Mouse (Mus musculus) C2C12 (cell line): ENCODE results near the gene Ehbp1l1. TPM values are rescaled to one million over a fixed set of nuclear protein-coding genes. Genes with fewer than 3 reads are reported as not detected.

Experiments used
- H3K27me3 ChIP-seq: one replicate; pipeline ENCODE4 v1.6.1; 2011; ENCODE audit not compliant: control insufficient read depth, insufficient read depth, insufficient read length
- H3K36me3 ChIP-seq: one replicate; pipeline ENCODE4 v1.6.1; 2011; ENCODE audit not compliant: control insufficient read depth, insufficient read depth
- H3K4me3 ChIP-seq: one replicate; pipeline ENCODE4 v1.5.1; 2011; ENCODE audit warnings: mild to moderate bottlenecking, control low read depth; ENCODE audit not compliant: poor library complexity, insufficient read depth, severe bottlenecking
- H3K79me2 ChIP-seq: one replicate; pipeline ENCODE4 v1.6.1; 2011; ENCODE audit not compliant: control insufficient read depth, insufficient read depth
- H3K79me3 ChIP-seq: one replicate; pipeline ENCODE4 v1.6.1; 2011; ENCODE audit warnings: low read depth, control low read depth
- H3ac ChIP-seq: one replicate; pipeline ENCODE3; 2011; ENCODE audit warnings: low read depth; ENCODE audit not compliant: control insufficient read depth, insufficient read length
- CEBPB ChIP-seq: IDR thresholded peaks from one replicate; pipeline ENCODE4 v1.6.1; 2011; ENCODE audit warnings: low read depth, mild to moderate bottlenecking, control low read depth, moderate library complexity
- CTCF ChIP-seq: IDR thresholded peaks from one replicate; pipeline ENCODE4 v1.5.1; 2011; ENCODE audit not compliant: control insufficient read depth, insufficient read depth, insufficient read length
- FOSL1 ChIP-seq: IDR thresholded peaks from one replicate; pipeline ENCODE4 v1.8.0; 2011; ENCODE audit warnings: mild to moderate bottlenecking, low read length; ENCODE audit not compliant: poor library complexity, insufficient read depth, severe bottlenecking
- MAX ChIP-seq: IDR thresholded peaks from one replicate; pipeline ENCODE4 v1.6.1; 2011; ENCODE audit warnings: mild to moderate bottlenecking, control low read depth
- MYOD1 ChIP-seq: IDR thresholded peaks from one replicate; pipeline ENCODE4 v1.6.1; 2011; ENCODE audit warnings: low read depth; ENCODE audit not compliant: control insufficient read depth, insufficient read length
- MYOG ChIP-seq: IDR thresholded peaks from one replicate; pipeline ENCODE4 v1.6.1; 2011; ENCODE audit not compliant: control insufficient read depth, insufficient read length; ENCODE audit errors: extremely low read depth
- USF1 ChIP-seq: IDR thresholded peaks from one replicate; pipeline ENCODE4 v1.6.1; 2011; ENCODE audit warnings: low read depth, mild to moderate bottlenecking, control low read depth, moderate library complexity
- polyA plus RNA-seq: library from polyadenylated mRNA; unstranded; fragments of >200 nt; fragmentation: generic; extraction: Trizol; gene quantifications from one replicate; pipeline ENCODE4 v1.2.1, GENCODE M21; 2012; ENCODE audit warnings: missing spikeins

Gene Ehbp1l1
- polyA plus RNA-seq, 1 experiment: 62.1 TPM

- no peaks in the 10 kb centered on the region for H3K27me3 ChIP-seq
- TF ChIP-seq USF1 (no peak), MAX (no peak), MYOD1 (no peak), MYOG (no peak), CEBPB (no peak), FOSL1 (no peak), CTCF (no peak)
- no peak overlapping the region for H3K4me3 ChIP-seq
- H3K79me3 ChIP-seq: peaks cover 9% of the 10 kb centered on the region
- no peak overlapping the region for H3ac ChIP-seq
- H3K36me3 ChIP-seq: peaks cover 51% of the 10 kb centered on the region
- peaks cover 18% of the 10 kb centered on the region for H3K79me2 ChIP-seq
Observed at GRCm38 (mm10) chr19:5684985-5685384, 41.1 kb downstream of the Ehbp1l1 start.

GRCm38 (mm10) chr19:5684236-5684635 is 41.9 kb downstream of the Ehbp1l1 start:
- peaks cover 59% of the 10 kb centered on the region for H3K36me3 ChIP-seq
- TF ChIP-seq USF1: no peak
- no peak for TF ChIP-seq MYOD1
- no peak for TF ChIP-seq CTCF

GRCm38 (mm10) chr19:5680432-5680831 is 45.7 kb downstream of the Ehbp1l1 start:
- Histone ChIP-seq H3ac (no peak overlapping the region), H3K36me3 (peaks cover 73% of the 10 kb centered on the region), H3K4me3 (no peak overlapping the region), H3K79me2 (no peaks in the 10 kb centered on the region), H3K79me3 (no peaks in the 10 kb centered on the region), H3K27me3 (no peaks in the 10 kb centered on the region)
- TF ChIP-seq MAX (no peak), CTCF (no peak)

More at GRCm38 (mm10) chr19:5684236-5684635, 41.9 kb downstream of the Ehbp1l1 start:
- Histone ChIP-seq H3K79me3 (peaks cover 6% of the 10 kb centered on the region), H3ac (no peak overlapping the region), H3K79me2 (peaks cover 14% of the 10 kb centered on the region), H3K27me3 (no peaks in the 10 kb centered on the region), H3K4me3 (no peak overlapping the region)

- no peaks in the 10 kb centered on the region for H3K27me3 ChIP-seq
- H3K79me2 ChIP-seq: peaks cover 1% of the 10 kb centered on the region
- no peak for TF ChIP-seq CEBPB
- no peak for TF ChIP-seq USF1
- TF ChIP-seq FOSL1: no peak
- TF ChIP-seq MAX: no peak
- no peak for TF ChIP-seq MYOG
- no peak for TF ChIP-seq MYOD1
- no peak for TF ChIP-seq CTCF
- H3K4me3 ChIP-seq: no peak overlapping the region
- peaks cover 44% of the 10 kb centered on the region for H3K36me3 ChIP-seq
- no peak overlapping the region for H3ac ChIP-seq
- no peaks in the 10 kb centered on the region for H3K79me3 ChIP-seq
Observed at GRCm38 (mm10) chr19:5668372-5668771, 57.7 kb downstream of the Ehbp1l1 start.

- Histone ChIP-seq H3K79me3 (peaks cover 3% of the 10 kb centered on the region), H3K27me3 (no peaks in the 10 kb centered on the region), H3K79me2 (peaks cover 16% of the 10 kb centered on the region), H3K36me3 (peaks cover 32% of the 10 kb centered on the region), H3K4me3 (no peak overlapping the region), H3ac (no peak overlapping the region)
- TF ChIP-seq MYOG (no peak), USF1 (no peak)
Observed at GRCm38 (mm10) chr19:5666386-5666785, 59.7 kb downstream of the Ehbp1l1 start.

- Histone ChIP-seq H3K79me3 (peaks cover 3% of the 10 kb centered on the region), H3K27me3 (no peaks in the 10 kb centered on the region), H3K79me2 (peaks cover 16% of the 10 kb centered on the region), H3ac (no peak overlapping the region), H3K4me3 (no peak overlapping the region), H3K36me3 (peaks cover 32% of the 10 kb centered on the region)
- TF ChIP-seq FOSL1 (no peak), MAX (no peak), CEBPB (no peak), MYOG (no peak), MYOD1 (no peak), CTCF (no peak), USF1 (no peak)
Observed at GRCm38 (mm10) chr19:5665465-5665864, 60.7 kb downstream of the Ehbp1l1 start.
